Mouse (Mus musculus) mesoderm, embryonic 11.5 days (tissue): ENCODE data around the gene Tnf.
A peak's percentile ranks its signal among the peaks of the same experiment; 100 is the strongest.

ENCODE experiments used
- DNase-seq: peaks from one replicate; pipeline ENCODE4 v3.0.0-alpha.2; 2012; ENCODE audit warnings: low read depth, low spot score

Tnf gene

GRCm38 (mm10) chr17:35174201-35174977 is 27.4 kb downstream of the Tnf start:
- no peak for DNase-seq

DNA sequence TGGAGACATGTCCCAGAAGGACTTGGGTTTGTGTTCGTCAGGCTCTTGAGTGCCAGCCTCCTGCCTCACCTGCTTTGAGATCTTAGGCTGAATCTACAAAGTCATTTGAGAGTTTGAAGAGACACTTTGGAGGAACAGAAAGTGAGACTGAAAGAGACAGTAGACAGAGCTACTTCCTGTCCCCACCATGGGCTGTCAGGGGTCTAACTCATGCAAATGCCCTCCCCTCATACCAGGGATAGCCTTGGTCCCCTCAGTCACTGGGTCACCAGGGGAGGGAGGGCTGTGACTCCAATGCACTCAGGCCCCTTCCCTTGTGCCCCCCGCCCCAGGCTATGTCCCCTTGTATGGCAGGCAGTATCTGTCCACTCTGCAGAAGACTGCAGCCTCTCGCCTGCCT is 28.5 kb downstream of the Tnf start:
- DNase-seq: no peak

GRCm38 (mm10) chr17:35172445-35173234 is 29.2 kb downstream of the Tnf start:
- no peak for DNase-seq

DNA sequence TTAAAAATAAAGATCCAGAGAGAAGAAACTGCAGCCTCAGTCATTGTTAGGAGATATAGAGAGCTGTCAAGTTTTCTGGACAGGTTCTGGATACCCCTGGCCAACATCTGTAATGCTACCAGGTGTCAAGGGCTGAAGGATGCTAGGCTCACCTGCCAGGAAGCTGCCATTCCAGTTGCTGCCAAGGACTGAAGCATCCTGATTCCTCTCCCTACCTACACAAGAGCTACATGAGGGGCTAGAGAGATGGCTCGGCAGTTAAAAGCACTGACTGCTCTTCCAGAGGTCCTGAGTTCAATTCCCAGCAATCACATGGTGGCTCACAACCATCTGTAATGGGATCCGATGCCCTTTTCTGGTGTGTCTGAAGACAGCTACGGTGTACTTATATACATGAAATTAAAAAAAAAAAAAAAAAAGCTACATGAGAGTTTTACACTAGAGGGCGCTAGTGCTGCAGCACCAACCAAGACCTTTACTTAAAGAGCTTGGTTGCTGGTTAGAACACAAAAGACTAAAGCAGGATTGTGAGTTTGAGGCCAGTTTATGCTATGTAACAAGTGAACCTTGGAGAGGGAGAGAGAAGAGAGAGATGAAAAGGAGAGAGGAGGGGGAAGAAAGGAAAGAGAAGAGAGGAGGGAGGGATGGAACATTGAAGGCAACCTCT is 33.1 kb downstream of the Tnf start:
- peak; percentile 80 for DNase-seq

DNA sequence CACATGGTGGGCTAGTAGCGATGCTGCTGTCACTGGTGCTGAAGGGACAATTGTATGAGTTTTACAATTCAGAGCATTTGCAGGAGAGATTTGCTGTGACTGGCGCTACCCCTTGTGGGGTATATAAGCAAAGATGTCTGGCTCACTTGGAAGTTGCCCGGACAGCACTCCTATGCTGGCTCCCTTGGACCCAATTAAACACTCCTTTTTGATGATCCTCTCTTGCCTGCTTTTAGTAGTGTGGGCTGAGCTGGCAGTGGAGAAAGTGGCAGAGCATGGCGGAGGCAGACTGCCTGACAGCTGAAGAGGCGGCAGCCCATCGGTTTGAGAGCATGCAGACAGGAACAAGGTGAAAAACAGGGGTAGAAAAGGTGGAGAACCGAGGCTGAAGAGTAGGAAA is 34.0 kb downstream of the Tnf start:
- no peak for DNase-seq

- DNase-seq: peak; percentile 77
These were observed 35.3 kb downstream of the Tnf start for GRCm38 (mm10) chr17:35166352-35167035.

- no peak for DNase-seq
These were observed 36.2 kb downstream of the Tnf start for GRCm38 (mm10) chr17:35165451-35166155.

GRCm38 (mm10) chr17:35164568-35165450 is 37.0 kb downstream of the Tnf start, which contains the start of gene Prrc2a:
Gene Prrc2a (minus strand): TSS chr17:35164897.
- peak; percentile 100 for DNase-seq

- DNase-seq: no peak
These were observed 37.6 kb downstream of the Tnf start for GRCm38 (mm10) chr17:35164218-35164567.

- no peak for DNase-seq
These were observed 38.3 kb downstream of the Tnf start for GRCm38 (mm10) chr17:35163326-35164081.

- DNase-seq: no peak
These were observed 39.1 kb downstream of the Tnf start for GRCm38 (mm10) chr17:35162730-35163129.

- no peak for DNase-seq
These were observed 39.7 kb downstream of the Tnf start for GRCm38 (mm10) chr17:35162121-35162520.

DNA sequence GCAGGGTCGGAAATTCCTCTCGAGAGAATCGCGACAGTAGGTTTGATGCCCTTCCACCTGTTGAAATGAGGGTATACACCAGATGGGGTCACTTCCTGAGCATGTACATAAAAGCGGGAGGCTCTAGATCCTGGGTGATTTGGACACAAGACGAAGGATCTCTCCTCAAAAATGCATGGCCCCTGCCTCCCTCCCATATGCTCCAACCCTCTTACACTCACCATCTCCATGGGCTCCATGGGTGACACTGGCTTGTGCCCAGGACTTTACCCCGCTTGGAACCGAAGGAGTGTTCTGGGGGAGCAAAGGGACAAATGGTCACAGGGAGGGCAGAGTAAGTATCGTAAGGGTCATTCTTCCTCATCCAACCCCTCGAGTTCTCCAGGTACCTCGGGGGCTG is 40.4 kb downstream of the Tnf start:
- no peak for DNase-seq

GRCm38 (mm10) chr17:35159638-35160037 is 42.2 kb downstream of the Tnf start:
- DNase-seq: no peak

GRCm38 (mm10) chr17:35158850-35159593 is 42.8 kb downstream of the Tnf start:
- DNase-seq: no peak

GRCm38 (mm10) chr17:35157661-35158175 is 44.1 kb downstream of the Tnf start:
- DNase-seq: no peak

DNA sequence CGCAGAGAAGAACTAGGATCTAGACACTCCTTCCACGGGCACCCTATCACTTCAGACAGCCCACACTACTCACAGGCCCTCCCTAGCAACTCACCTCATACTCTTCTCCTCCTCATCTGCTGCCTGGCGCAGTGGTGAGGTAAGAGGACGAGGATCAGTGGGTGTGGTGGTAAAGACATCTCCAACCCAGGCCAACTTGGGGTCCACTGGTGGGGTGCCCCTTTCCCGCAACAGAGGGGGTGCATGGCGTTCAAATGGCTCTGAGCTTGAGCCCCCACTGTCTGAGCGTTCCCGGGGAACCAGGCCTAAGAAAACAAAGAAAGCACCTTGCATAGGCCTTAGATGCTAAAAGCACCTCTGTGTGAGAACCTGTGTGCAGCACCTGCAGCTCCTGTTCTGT is 44.6 kb downstream of the Tnf start:
- no peak for DNase-seq

GRCm38 (mm10) chr17:35156461-35157200 is 45.2 kb downstream of the Tnf start:
- DNase-seq: no peak
